In the genomic region with DNA sequence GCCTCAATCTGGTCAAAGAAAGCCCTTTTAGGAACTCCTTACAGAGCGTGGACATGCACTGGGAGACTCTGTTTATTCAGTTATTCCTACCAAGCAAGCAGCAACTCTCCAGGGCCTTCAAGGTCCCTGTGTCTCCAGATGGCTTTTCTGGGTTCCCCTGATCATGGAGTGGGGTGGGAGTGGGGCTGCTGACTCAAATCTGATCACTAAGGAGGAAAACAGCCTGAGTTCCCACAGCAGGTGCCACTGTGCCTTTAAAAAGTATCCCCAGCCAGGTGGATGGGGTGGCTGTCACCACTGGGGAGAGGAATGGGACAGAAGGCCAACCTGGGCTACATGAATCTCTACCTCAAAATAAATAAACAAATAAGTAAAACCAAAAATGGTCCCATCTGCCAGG, we compare ENCODE assay signal across 16 mouse cellular contexts. TPM values are rescaled to one million over a fixed set of nuclear protein-coding genes. Genes with fewer than 3 reads are reported as not detected.
A peak's percentile ranks its signal among the peaks of the same experiment; 100 is the strongest.
DNase-seq lines count a peak whose midpoint lies in the region; ATAC-seq lines count a peak whose summit lies in the region.
"Had no signal": no experiment of that assay in that cellular context is flagged by ENCODE, and none has a peak within 500 bp of the region (broad histone marks: within the 10 kb centered on the region; RNA-seq: fewer than 3 reads in every experiment).

No protein-coding gene starts in this region.

- peak overlapping the region; percentile 41 for H3K9ac ChIP-seq in kidney, embryonic 16.5 days (replicated peaks; ENCODE audit: low read length)
- H3K9ac ChIP-seq in embryonic facial prominence, embryonic 13.5 days = no peak overlapping the region
- no peak overlapping the region for H3K9ac ChIP-seq in stomach, embryonic 14.5 days (replicated peaks; ENCODE audit: low read depth, low read length)
- H3K9ac ChIP-seq in midbrain, embryonic 13.5 days (replicated peaks) = no peak overlapping the region
- H3K9ac ChIP-seq: forebrain, embryonic 13.5 days; hindbrain, embryonic 13.5 days; neural tube, embryonic 12.5 days had no signal

- DNase-seq in kidney, postnatal 14 days = no peak
- DNase-seq in limb, embryonic 10.5 days (ENCODE audit: low spot score) = no peak
- DNase-seq in natural killer cell, adult 2 months (ENCODE audit: low spot score in 2 of 2) = no peak
- DNase-seq: cerebellum, adult 18-20 months; kidney, postnatal 25 days; right cerebral cortex, postnatal 4 days had no signal

- no peak for ATAC-seq in kidney, embryonic 16.5 days (ENCODE audit: low FRiP score, low TSS enrichment)
- no peak for ATAC-seq in embryonic facial prominence, embryonic 13.5 days (ENCODE audit: insufficient number of reproducible peaks, insufficient read depth, low FRiP score, low TSS enrichment, low read depth)
- ATAC-seq in stomach, embryonic 14.5 days (ENCODE audit: insufficient number of reproducible peaks, insufficient read depth, low FRiP score, low read depth) = no peak
- no peak for ATAC-seq in activated CD4-positive, CD25-positive, alpha-beta regulatory T cell, adult 4 months
- no peak for ATAC-seq in midbrain, embryonic 13.5 days
- ATAC-seq: forebrain, embryonic 13.5 days; Patski had no signal

- WGBS in kidney, embryonic 16.5 days = 84% methylated on average over 1 of the region's 1 CpGs
- 84% methylated on average over 1 of the region's 1 CpGs for WGBS in embryonic facial prominence, embryonic 13.5 days
- 90% methylated on average over 1 of the region's 1 CpGs for WGBS in limb, embryonic 10.5 days
- WGBS in stomach, embryonic 14.5 days = 69% methylated on average over 1 of the region's 1 CpGs
- WGBS in midbrain, embryonic 13.5 days = 81% methylated on average over 1 of the region's 1 CpGs

- peaks cover 8% of the 10 kb centered on the region for H3K36me3 ChIP-seq in kidney, embryonic 16.5 days (ENCODE audit: insufficient read depth, low read length)
- H3K36me3 ChIP-seq in embryonic facial prominence, embryonic 13.5 days = peaks cover 55% of the 10 kb centered on the region
- peaks cover 80% of the 10 kb centered on the region for H3K36me3 ChIP-seq in limb, embryonic 10.5 days
- peaks cover 15% of the 10 kb centered on the region for H3K36me3 ChIP-seq in stomach, embryonic 14.5 days (ENCODE audit: control insufficient read depth, insufficient read depth, low read length)
- H3K36me3 ChIP-seq in midbrain, embryonic 13.5 days = peaks cover 20% of the 10 kb centered on the region; the same call in 1 of the 2 replicates

- H3K4me1 ChIP-seq in kidney, embryonic 16.5 days (ENCODE audit: insufficient read depth, low read length) = peaks cover 63% of the 10 kb centered on the region
- peaks cover 53% of the 10 kb centered on the region for H3K4me1 ChIP-seq in embryonic facial prominence, embryonic 13.5 days
- peaks cover 84% of the 10 kb centered on the region for H3K4me1 ChIP-seq in limb, embryonic 10.5 days
- H3K4me1 ChIP-seq in stomach, embryonic 14.5 days (ENCODE audit: control insufficient read depth, insufficient read depth, low read length) = peaks cover 25% of the 10 kb centered on the region; the same call in 1 of the 2 replicates
- peaks cover 27% of the 10 kb centered on the region for H3K4me1 ChIP-seq in midbrain, embryonic 13.5 days (replicated peaks)

- H3K9me3 ChIP-seq in kidney, embryonic 16.5 days (ENCODE audit: low read length) = no peaks in the 10 kb centered on the region
- H3K9me3 ChIP-seq in embryonic facial prominence, embryonic 13.5 days = no peaks in the 10 kb centered on the region
- no peaks in the 10 kb centered on the region for H3K9me3 ChIP-seq in limb, embryonic 10.5 days (replicated peaks)
- no peaks in the 10 kb centered on the region for H3K9me3 ChIP-seq in stomach, embryonic 14.5 days (ENCODE audit: control insufficient read depth, low read depth, low read length)
- H3K9me3 ChIP-seq in midbrain, embryonic 13.5 days = no peaks in the 10 kb centered on the region
- H3K9me3 ChIP-seq: forebrain, embryonic 13.5 days; hindbrain, embryonic 13.5 days; megakaryocyte, embryonic 14.5 days; neural tube, embryonic 12.5 days had no signal

- no peaks in the 10 kb centered on the region for H3K27me3 ChIP-seq in kidney, embryonic 16.5 days (ENCODE audit: insufficient read depth, low read length)
- no peaks in the 10 kb centered on the region for H3K27me3 ChIP-seq in embryonic facial prominence, embryonic 13.5 days
- H3K27me3 ChIP-seq in limb, embryonic 10.5 days (ENCODE audit: low read depth, poor library complexity, severe bottlenecking) = no peaks in the 10 kb centered on the region
- no peaks in the 10 kb centered on the region for H3K27me3 ChIP-seq in stomach, embryonic 14.5 days (ENCODE audit: control insufficient read depth, insufficient read depth, low read length)
- no peaks in the 10 kb centered on the region for H3K27me3 ChIP-seq in midbrain, embryonic 13.5 days
- H3K27me3 ChIP-seq: forebrain, embryonic 13.5 days; hindbrain, embryonic 13.5 days; megakaryocyte, embryonic 14.5 days; neural tube, embryonic 12.5 days; Patski had no signal

- peak overlapping the region; percentile 94; the same call in 1 of the 2 replicates for H3K27ac ChIP-seq in kidney, embryonic 16.5 days (ENCODE audit: low read length)
- H3K27ac ChIP-seq in embryonic facial prominence, embryonic 13.5 days = peak overlapping the region; percentile 33; the same call in 1 of the 2 replicates
- H3K27ac ChIP-seq in limb, embryonic 10.5 days = peak overlapping the region; percentile 85; the same call in 1 of the 2 replicates
- peak overlapping the region; percentile 55 for H3K27ac ChIP-seq in stomach, embryonic 14.5 days (ENCODE audit: low read length)
- no peak overlapping the region for H3K27ac ChIP-seq in midbrain, embryonic 13.5 days
- H3K27ac ChIP-seq: forebrain, embryonic 13.5 days; hindbrain, embryonic 13.5 days; neural tube, embryonic 12.5 days had no signal

- H3K4me2 ChIP-seq in kidney, embryonic 16.5 days (replicated peaks; ENCODE audit: low read depth, low read length) = no peak overlapping the region
- no peak overlapping the region for H3K4me2 ChIP-seq in embryonic facial prominence, embryonic 13.5 days
- H3K4me2 ChIP-seq in stomach, embryonic 14.5 days (replicated peaks; ENCODE audit: low read depth, low read length) = no peak overlapping the region
- no peak overlapping the region for H3K4me2 ChIP-seq in midbrain, embryonic 13.5 days (replicated peaks)
- H3K4me2 ChIP-seq: forebrain, embryonic 13.5 days; hindbrain, embryonic 13.5 days; neural tube, embryonic 12.5 days had no signal

- H3K4me3 ChIP-seq in kidney, embryonic 16.5 days (ENCODE audit: low read length) = no peak overlapping the region
- H3K4me3 ChIP-seq in embryonic facial prominence, embryonic 13.5 days = no peak overlapping the region
- no peak overlapping the region for H3K4me3 ChIP-seq in limb, embryonic 10.5 days
- H3K4me3 ChIP-seq in stomach, embryonic 14.5 days (ENCODE audit: low read depth, low read length) = no peak overlapping the region
- no peak overlapping the region for H3K4me3 ChIP-seq in midbrain, embryonic 13.5 days (replicated peaks)
- H3K4me3 ChIP-seq: forebrain, embryonic 13.5 days; hindbrain, embryonic 13.5 days; megakaryocyte, embryonic 14.5 days; neural tube, embryonic 12.5 days had no signal

RNA-seq across cellular contexts. Expression of gene Arid3a, which starts 16.1 kb away (rescaled TPM):
- 5.5 and 9.2 TPM in 2 replicates for polyA plus RNA-seq in kidney, embryonic 16.5 days (2015; fragmentation: Nextera tagmentation; extraction: Ambion mirVana)
- 5.3 and 6.9 TPM in 2 replicates for polyA plus RNA-seq in embryonic facial prominence, embryonic 13.5 days (2015; fragmentation: Nextera tagmentation; extraction: Ambion mirVana)
- 18.2 and 29.4 TPM in 2 replicates for polyA plus RNA-seq in limb, embryonic 10.5 days (2016; fragmentation: Nextera tagmentation; extraction: Ambion mirVana)
- polyA plus RNA-seq in stomach, embryonic 14.5 days (2014; fragmentation: Nextera tagmentation; extraction: Ambion mirVana) = 12.7 and 14.0 TPM in 2 replicates
- polyA plus RNA-seq in activated CD4-positive, CD25-positive, alpha-beta regulatory T cell, adult 4 months (2017; shearing (Covaris generic)) = 1 to 10 TPM; 2.1 to 2.5 TPM
- 3.8 and 3.9 TPM in 2 replicates for polyA plus RNA-seq in midbrain, embryonic 13.5 days (2015; fragmentation: Nextera tagmentation; extraction: Ambion mirVana)

RNA-seq across cellular contexts. Expression of gene Wdr18, which starts 17.0 kb away (rescaled TPM):
- polyA plus RNA-seq in kidney, embryonic 16.5 days (2015; fragmentation: Nextera tagmentation; extraction: Ambion mirVana) = 101 and 113 TPM in 2 replicates
- polyA plus RNA-seq in embryonic facial prominence, embryonic 13.5 days (2015; fragmentation: Nextera tagmentation; extraction: Ambion mirVana) = 97.7 and 106 TPM in 2 replicates
- 174 and 201 TPM in 2 replicates for polyA plus RNA-seq in limb, embryonic 10.5 days (2016; fragmentation: Nextera tagmentation; extraction: Ambion mirVana)
- polyA plus RNA-seq in stomach, embryonic 14.5 days (2014; fragmentation: Nextera tagmentation; extraction: Ambion mirVana) = 97.2 and 107 TPM in 2 replicates
- 10 to 100 TPM; 63.9 to 70.0 TPM for polyA plus RNA-seq in activated CD4-positive, CD25-positive, alpha-beta regulatory T cell, adult 4 months (2017; shearing (Covaris generic))
- 76.7 and 78.4 TPM in 2 replicates for polyA plus RNA-seq in midbrain, embryonic 13.5 days (2015; fragmentation: Nextera tagmentation; extraction: Ambion mirVana)

RNA-seq across cellular contexts. Expression of gene R3hdm4, which starts 22.0 kb away (rescaled TPM):
- 169 and 170 TPM in 2 replicates for polyA plus RNA-seq in kidney, embryonic 16.5 days (2015; fragmentation: Nextera tagmentation; extraction: Ambion mirVana)
- polyA plus RNA-seq in embryonic facial prominence, embryonic 13.5 days (2015; fragmentation: Nextera tagmentation; extraction: Ambion mirVana) = 190 and 206 TPM in 2 replicates
- polyA plus RNA-seq in limb, embryonic 10.5 days (2016; fragmentation: Nextera tagmentation; extraction: Ambion mirVana) = 116 and 143 TPM in 2 replicates
- polyA plus RNA-seq in stomach, embryonic 14.5 days (2014; fragmentation: Nextera tagmentation; extraction: Ambion mirVana) = 143 and 151 TPM in 2 replicates
- polyA plus RNA-seq in activated CD4-positive, CD25-positive, alpha-beta regulatory T cell, adult 4 months (2017; shearing (Covaris generic)) = 100 to 1,000 TPM in 1 of 2 experiments, 10 to 100 TPM in 1; 92.3 to 122 TPM
- 231 TPM in 2 replicates for polyA plus RNA-seq in midbrain, embryonic 13.5 days (2015; fragmentation: Nextera tagmentation; extraction: Ambion mirVana)

RNA-seq across cellular contexts. Expression of gene Kiss1r, which starts 26.2 kb away (rescaled TPM):
- 1.5 and 2.1 TPM in 2 replicates for polyA plus RNA-seq in kidney, embryonic 16.5 days (2015; fragmentation: Nextera tagmentation; extraction: Ambion mirVana)
- 0.98 and 1.3 TPM in 2 replicates for polyA plus RNA-seq in embryonic facial prominence, embryonic 13.5 days (2015; fragmentation: Nextera tagmentation; extraction: Ambion mirVana)
- polyA plus RNA-seq in limb, embryonic 10.5 days (2016; fragmentation: Nextera tagmentation; extraction: Ambion mirVana) = 0.31 and 0.49 TPM in 2 replicates
- 0.81 and 1.0 TPM in 2 replicates for polyA plus RNA-seq in stomach, embryonic 14.5 days (2014; fragmentation: Nextera tagmentation; extraction: Ambion mirVana)
- under 1 TPM in 1 of 2 experiments, not detected in 1; 0.22 TPM for polyA plus RNA-seq in activated CD4-positive, CD25-positive, alpha-beta regulatory T cell, adult 4 months (2017; shearing (Covaris generic))
- polyA plus RNA-seq in midbrain, embryonic 13.5 days (2015; fragmentation: Nextera tagmentation; extraction: Ambion mirVana) = 2.2 and 2.3 TPM in 2 replicates

RNA-seq across cellular contexts. Expression of gene Grin3b, which starts 27.5 kb away (rescaled TPM):
- 0.54 and 0.71 TPM in 2 replicates for polyA plus RNA-seq in kidney, embryonic 16.5 days (2015; fragmentation: Nextera tagmentation; extraction: Ambion mirVana)
- polyA plus RNA-seq in embryonic facial prominence, embryonic 13.5 days (2015; fragmentation: Nextera tagmentation; extraction: Ambion mirVana) = 0.52 and 0.83 TPM in 2 replicates
- 0.28 and 0.40 TPM in 2 replicates for polyA plus RNA-seq in limb, embryonic 10.5 days (2016; fragmentation: Nextera tagmentation; extraction: Ambion mirVana)
- 0.32 and 0.36 TPM in 2 replicates for polyA plus RNA-seq in stomach, embryonic 14.5 days (2014; fragmentation: Nextera tagmentation; extraction: Ambion mirVana)
- not detected for polyA plus RNA-seq in activated CD4-positive, CD25-positive, alpha-beta regulatory T cell, adult 4 months (2017; shearing (Covaris generic))
- polyA plus RNA-seq in midbrain, embryonic 13.5 days (2015; fragmentation: Nextera tagmentation; extraction: Ambion mirVana) = 0.24 and 0.57 TPM in 2 replicates
